Mouse (Mus musculus) adrenal gland, adult 18-20 months (tissue): Measurements from ENCODE around the gene Fam169a. TPM values are rescaled to one million over a fixed set of nuclear protein-coding genes. Genes with fewer than 3 reads are reported as not detected.
"Not testable (repeated sequence)": the region's sequence is repeated elsewhere in the genome, so short reads cannot be mapped to it uniquely, and the experiment has no call there.

Experiments used
- DNase-seq, 2 experiments: peaks; one replicate each; pipeline ENCODE4 v3.0.0; 2021 to 2022; ENCODE audit warnings: low spot score in 2 of 2
- total RNA-seq, 2 experiments: library from RNA; stranded (reverse); gene quantifications; 1 replicate in 1 of 2; 2 replicates in 1 of 2; pipeline ENCODE4 v1.2.3; 2021

Gene Fam169a
- total RNA-seq, 2 experiments from 2014 or later: 1.3 to 12.5 TPM

DNA sequence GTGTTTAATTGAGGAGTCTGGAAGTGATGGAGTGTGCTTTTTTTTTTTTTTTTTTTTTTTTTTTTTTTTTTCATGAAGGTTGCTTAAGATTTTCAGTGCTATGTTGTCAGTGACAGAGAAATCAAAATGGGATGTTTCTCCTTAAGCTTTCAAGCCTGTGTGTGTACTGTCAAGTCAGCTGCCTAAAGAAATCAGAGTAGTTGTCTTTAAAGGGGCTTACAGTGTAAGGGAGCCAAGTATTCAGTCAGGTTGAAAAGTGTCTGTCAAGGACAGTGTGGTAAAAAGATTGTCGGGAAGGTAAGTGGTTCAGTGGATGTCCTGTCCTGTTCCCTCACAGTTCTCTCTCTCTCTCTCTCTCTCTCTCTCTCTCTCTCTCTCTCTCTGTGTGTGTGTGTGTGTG, 6.4 kb downstream of the Fam169a start:
- DNase-seq: no peak

DNA sequence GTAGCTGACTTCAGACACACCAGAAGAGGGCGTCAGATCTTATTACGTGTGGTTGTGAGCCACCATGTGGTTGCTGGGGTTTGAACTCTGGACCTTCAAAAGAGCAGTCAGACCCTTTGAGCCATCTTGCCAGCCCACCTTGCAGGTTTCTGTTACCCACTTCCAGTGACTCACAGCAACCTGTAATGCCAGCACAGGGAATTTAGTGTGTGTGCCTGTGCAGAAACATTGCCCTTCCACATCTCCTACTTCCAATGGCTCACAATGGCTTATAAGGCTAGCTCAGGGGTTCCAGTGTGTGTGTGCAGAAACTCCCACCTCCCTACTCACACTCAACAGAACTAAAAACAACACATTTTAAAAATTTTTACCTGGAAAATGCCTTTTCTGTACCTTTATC, 10.5 kb downstream of the Fam169a start:
- no peak for DNase-seq

DNA sequence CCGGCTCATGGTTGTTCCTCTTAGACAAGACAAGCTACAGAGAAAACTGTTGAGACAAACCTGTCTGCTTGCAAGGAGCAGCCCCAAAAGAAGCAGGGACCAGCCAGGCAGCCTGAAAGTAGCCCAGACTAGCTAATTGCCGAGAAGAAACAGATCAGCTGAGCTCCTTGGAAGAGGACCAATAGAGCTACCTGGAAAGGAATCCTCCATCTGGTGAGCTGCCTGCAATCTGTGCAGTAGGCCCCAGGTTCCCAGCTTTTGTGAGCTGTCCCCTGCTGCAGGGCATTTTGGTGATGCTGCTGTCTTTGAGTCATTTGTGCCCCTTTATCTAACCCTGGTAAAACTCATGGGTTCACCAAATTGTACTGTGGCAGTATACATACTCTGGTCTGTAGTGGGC, 13.1 kb downstream of the Fam169a start:
- DNase-seq: no peak

DNA sequence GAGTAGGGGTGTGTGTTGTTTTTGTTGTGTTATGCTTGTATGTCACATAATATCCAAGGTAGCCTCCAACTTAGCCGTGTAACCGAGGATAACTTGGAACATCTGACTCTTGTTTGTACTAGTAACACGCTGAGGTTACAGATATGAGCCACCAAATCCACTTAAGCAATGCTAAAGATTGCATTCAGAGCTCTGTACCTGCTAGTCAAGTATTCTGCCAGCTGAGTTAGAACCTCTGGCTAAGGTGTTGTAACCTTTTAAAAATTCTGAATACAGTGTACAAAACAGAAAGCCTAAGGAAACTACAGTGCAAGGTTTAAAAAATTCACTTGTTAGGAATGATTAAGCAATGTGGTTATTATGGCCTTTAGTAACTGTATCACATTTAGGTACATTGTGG, 13.5 kb downstream of the Fam169a start:
- DNase-seq: no peak

DNA sequence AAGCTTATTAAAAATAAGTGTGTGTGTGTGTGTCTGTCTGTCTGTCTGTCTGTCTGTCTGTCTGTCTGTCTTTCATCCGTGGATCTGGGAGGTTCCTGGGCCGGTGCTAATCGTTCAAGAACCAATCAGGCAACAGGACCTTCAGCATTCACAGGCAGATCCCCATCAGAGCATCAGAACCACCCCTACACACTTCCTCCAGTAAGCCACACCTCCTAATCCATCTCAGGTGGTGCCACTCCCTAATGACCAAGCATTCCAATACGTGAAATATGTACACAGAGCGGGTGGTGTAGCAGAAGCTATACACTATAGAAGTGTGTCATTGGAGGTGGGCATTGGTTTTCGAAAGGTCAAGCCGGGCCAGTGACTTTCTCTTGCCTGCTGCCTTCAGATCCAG, 15.3 kb downstream of the Fam169a start:
- no peak for DNase-seq

DNA sequence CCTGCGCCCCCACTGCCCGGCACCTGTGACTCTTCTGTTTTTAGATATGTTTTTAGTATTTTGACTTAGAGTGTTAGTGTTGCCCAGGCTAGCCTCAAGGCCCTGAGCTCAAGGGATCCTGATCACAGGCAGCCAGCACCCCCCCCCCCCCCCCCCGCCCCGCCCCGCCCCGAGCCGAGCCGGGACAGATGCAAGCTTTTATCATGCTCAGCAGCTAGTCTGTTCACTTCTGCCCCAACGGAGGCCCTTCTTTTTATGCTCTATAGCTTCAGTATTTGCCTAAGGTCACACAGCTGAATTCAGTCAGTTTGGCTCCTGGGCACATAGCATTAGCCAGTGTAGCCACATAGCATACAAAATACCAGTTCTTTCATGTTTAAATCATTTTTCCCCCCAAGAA, 19.2 kb downstream of the Fam169a start:
- no peak for DNase-seq

DNA sequence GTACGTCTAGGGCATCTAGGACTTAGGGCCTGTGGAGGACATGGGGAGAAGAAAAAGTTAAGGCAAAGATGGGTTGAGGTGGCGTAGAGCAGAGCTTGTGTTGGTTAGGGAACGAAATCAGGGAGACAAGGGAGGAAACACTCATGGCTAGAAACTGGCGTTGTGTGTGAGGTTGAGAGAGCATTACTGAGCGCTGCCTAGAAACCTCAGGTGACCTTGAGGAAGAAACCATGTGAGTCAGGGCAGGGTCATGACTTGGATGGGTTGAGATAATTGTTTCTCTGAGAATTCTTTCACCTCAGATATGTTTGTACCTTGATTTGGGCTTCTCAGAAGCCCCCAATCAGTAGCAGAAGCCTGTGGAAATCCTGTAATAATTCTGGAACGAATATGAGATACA, 20.3 kb downstream of the Fam169a start:
- DNase-seq: no peak

DNA sequence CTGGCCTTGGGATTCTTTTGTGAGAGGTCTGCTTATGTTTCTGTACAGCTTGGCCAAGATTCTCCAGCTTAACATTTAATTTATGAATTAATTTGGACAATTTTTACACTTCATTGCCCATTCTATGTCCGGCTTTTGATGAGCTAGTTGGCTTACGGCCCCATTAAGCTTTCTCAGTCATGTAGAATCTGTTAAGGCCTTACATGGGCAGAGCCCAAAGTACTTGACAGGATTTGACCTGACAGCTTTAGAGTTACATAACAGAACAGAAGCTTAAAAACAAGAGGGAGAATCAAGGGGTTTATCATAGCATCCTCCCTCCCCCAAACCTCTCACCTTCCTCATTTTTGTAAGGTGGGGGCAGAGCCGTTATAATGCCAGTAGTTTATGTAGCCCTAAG, 21.1 kb downstream of the Fam169a start:
- DNase-seq: no peak

DNA sequence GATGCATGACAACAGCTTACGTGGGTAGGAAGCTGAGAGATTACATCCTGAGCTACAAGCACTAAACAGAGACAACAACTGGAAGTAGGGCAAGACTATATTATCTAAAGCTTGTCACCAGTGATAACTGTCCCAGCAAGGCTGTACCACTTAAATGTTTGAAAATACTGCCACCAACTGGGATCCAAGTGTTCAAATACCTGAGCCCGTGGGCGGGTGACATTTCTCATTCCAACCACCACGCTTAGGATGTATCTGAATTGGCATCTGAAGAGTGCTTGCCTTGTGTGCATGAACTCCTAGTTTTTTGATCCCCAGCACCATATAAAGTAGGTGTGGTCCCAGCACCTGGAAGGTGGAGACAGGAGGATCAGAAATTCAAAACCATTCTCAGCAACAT, 28.6 kb downstream of the Fam169a start:
- no peak for DNase-seq

DNA sequence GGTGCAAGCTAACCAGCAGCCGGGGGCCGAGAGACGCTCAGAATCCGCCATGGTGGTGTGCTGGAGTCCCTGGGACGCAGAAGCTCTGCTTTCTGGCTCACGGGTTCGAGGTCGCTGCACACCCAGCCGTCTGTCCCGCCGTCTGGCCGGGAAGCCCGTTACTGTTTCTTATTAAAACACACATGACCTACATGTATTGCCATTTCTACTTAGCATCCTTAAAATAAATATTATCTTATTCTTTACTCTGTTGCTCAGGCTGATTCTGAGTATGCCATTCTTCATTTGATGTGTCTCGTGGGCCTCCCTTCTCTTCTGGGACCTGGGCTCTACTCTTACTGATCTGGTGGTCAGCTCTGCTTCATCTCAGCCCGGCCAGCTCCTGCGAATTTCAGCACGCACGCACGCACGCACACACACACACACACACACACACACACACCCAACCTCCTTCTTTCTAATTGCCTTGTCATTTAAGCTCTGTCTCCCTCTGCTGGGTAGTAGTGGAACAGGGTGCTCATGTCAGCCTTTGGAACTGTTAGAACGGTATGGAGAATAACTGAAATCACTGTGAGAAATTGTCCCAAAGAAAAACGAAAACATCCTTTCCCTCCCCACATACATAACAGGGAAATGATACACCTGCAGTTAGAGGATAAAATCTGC, 32.2 kb downstream of the Fam169a start, which contains the start of gene Gm6169:
Gm6169 (minus strand) TSS at position 51 of the 666 bp plus-strand sequence.
- DNase-seq: peak in 1 of 2 experiments; percentile 22

DNA sequence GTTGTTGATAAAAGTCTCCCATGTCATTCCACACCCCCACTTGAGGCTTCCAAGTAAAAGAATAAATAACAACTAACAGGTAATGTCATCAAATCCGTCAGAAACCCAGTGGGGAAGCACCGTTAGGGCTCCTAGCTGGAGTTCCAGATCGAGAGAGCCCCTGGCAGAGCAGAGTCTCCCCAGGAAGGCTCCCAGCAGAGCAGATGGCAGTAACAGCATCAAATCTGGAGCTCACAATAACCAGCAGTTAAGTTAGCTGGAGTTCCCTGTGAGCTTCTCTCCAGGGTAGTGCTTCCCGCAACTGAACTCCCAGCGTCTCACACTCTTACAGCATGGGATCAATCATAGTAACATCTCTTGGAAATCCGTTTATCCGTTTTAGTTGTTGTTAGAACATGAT, 37.9 kb downstream of the Fam169a start:
- no peak for DNase-seq

DNA sequence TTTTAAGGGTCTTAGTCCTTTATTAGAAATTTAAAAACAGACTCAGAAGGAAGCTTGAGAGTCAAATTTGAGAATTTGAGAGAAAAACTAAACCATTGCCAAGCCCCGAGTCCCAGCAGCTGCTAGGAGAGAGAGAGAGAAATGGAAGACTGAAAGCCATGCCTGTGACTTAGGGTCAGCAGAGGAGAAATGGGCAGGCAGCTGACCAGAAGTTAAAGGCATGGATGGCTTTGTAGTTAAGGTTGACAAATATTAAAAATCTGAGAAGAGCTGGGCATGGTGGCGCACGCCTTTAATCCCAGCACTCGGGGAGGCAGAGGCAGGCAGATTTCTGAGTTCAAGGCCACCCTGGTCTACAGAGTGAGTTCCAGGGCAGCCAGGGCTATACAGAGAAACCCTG, 40.6 kb downstream of the Fam169a start:
- not testable (repeated sequence) for DNase-seq

DNA sequence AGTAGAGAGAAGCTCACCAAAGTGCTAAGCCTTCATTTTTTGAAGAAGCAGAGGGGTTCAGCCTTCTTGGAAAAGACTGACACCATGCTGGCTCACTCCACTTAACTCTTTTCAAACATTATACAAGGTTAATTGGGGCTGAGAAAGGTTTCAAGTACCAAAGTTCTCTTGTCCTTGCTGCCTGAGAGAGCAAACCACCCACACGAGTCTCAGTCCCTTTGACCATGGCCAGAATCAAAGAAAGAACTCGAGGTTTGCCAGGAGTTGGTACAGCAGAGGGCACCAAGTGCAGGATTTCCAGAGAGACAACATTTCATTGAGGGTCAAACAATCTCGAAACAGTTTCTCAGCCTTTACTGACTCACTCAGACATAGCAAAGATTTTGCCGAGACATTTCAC, 42.0 kb downstream of the Fam169a start:
- no peak for DNase-seq

DNA sequence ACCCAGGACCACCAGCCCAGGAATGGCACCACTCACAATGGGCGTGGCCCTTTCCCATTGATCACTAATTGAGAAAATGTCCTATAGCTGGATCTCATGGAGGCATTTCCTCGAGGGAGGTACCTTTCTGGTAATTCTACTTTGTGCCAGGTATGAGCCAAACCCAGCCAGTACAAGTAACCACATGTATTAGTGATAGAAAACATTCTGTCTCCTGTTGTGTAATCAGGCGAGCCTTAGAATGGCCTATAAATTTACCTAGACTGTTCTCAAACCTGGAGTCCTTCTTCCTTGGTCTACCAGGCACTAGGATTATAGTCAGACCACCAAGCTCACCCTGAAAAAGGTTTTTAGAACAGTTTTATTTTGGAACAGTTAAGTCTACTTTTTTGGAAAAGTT, 54.3 kb downstream of the Fam169a start:
- DNase-seq: no peak

DNA sequence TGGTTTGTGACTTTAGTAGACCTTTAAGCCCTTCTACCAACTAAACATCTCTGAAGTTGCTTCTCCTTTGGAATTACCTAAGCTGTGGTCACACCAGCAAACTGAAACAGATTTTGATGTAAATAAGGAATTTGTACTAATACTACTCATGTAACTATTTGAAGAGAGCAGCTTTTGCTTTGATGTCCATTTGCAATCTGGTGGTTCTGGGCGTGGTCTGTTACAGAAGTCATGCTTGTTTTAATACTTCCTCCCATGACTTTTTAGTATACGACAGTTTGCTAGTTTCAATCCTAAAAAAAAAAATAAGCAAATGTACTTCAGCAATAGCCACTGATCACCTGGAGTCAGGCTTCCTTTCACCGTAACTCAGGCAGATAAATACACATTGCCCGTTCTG, 62.6 kb downstream of the Fam169a start:
- DNase-seq: not testable (repeated sequence)

DNA sequence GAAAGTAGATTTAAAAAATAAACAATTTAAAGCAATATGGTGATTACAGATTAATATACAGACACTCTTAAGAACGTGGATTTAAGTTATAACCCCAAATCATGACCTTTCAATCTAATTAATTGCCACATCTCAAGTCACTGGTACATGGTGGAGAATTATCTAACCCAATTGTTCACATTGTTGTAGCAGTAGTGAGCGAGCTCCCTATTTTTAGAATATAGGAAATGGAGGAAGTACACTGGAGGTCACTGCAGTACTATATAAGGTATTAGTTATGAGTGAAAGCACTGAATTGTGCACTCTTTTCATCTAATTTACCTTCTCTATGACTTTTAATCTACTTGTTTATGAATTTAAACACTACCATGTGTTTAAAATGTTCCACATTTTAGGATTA, 63.3 kb downstream of the Fam169a start:
- not testable (repeated sequence) for DNase-seq

DNA sequence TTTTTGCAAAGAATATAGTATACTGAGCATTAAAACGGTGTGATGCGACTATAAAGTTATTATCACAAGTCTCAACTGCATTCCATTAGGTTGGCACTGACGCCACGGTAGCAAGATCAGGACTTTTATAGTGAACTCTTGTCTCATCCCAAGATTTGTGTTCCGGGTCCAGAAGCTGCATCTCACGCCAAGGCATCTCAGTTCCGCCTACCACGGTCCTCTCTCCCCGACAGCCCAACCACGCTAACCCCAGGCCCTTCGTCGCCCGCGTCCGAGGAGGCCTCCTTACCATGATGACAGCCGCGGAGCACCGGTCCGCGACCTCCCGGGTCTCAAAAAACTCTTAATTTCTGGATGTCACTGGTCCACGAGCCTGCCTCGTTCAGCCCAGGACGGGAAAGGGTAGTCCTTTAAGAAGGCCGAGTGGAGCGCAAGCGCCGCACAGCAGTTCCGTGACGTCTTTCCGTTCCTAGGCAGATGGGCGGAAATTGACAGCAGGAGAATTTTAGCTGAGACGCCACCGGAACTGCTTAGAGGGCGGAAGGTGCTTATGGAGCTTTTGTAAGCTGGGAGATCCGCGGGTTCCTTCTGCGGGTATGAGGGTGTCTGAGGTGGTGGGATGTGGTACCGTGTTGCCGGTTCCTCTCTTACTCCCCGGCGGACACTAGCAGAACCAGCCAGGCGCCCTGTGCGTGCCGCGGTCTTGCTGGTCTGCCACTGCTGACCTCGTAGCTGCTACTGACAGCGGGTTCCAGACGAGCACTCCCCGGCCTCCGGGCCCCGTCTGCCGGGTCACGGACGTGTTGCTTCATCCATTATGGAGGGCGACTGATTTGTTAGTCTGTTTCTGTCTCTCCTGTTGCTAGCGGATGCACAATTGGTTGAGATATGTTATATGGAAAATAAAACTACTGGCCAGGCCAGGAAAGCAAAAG, 70.6 kb downstream of the Fam169a start, which contains the start of the genes Gfm2 and Nsa2:
Gfm2 (plus strand) TSS at position 472 of the 935 bp plus-strand sequence.
Nsa2 (minus strand) TSS at position 472 of the 935 bp plus-strand sequence.
- peak; percentile 76 for DNase-seq

DNA sequence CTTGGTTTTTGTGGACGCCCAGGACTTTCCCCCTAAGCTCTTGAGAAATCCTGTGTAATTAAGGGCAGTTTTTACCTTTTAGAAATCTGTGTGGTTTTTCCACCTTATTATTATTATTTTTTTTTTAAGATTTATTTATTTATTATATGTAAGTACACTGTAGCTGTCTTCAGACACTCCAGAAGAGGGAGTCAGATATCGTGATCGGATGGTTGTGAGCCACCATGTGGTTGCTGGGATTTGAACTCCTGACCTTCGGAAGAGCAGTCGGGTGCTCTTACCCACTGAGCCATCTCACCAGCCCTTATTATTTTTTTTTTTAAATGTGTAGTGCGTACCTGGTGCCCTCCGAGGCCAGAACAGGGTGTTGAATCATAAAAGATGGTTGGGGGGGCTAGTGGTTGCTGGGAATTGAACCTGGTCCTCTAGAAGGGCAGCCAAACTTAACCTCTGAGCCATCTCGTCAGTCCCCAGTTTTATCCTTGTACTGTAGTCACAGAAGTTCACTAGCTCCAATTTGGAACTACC, 71.4 kb downstream of the Fam169a start:
- not testable (repeated sequence) for DNase-seq

DNA sequence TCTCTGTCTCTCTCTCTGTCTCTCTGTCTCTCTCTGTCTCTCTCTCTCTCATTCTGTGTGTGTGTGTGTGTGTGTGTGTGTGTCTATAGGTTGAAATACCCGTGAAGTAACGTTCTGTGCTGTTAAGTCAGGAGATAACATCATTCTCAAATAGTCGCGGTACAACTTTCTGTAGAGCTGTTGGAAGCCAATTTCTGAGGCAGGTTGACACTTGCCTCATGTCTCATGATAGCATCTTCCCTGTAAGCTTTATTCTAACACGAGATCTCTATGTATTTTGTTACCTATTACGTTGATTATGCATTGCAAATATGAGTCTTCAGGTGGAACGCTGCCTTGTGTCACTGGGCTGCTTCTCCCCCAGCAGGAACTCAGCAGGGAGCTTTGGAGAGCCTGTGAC, 75.2 kb downstream of the Fam169a start:
- no peak for DNase-seq

DNA sequence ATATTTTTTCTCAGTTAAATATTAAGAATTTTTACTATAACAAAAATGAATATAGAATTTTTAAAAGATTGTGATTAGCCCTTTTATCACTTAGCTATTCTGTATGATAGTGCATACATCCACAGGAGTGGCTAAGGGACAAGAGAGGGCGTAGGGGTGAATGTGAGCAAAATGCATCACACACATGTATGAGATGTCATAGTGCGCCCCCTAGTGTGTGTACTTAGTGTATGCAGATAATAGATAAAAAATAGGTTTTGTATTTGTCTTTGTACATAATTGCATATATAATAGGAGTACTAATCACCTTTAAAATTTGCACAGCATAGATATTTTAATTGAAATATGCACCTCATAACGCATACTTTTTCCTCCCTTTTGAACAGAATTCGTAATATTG, 78.7 kb downstream of the Fam169a start:
- peak; percentile 32 to 34 for DNase-seq

DNA sequence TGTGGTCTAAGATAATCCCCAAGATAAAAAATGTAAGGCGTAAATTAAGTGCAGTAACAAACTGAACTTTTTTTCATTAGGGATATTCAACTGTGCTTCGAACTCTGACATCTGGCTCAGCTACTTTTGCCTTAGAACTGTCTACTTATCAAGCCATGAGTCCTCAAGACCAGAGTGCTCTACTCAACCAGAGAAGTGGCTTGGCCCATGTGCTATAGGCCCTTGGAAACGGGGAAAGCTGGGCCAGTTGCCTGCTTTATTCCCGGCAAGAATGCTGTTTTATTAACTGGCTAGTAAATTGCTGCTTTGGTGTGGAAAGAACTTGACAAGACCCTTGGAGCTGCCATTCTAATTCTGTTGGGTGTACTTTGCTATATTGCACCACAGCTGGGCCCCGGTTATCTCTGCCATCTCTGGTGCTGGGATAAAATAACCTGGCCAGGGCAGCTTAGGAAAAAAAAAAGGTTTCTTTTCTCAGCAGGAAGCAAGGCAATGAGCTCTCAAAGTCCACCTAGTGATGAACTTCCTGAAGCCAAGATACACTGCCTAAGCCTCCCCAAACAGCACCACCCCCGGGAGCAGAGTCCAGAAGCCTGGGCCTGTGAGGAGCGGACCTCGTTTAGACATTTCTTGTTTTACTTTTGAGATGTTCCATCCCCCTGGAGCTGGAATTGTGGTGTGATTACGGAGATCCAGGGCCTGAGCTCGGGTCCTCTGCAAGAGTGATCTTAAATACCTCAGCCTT, 108.6 kb downstream of the Fam169a start:
- no peak for DNase-seq
